Mouse (Mus musculus) liver, postnatal 0 days (tissue): Measurements from ENCODE around the gene Gm10153. TPM values are rescaled to one million over a fixed set of nuclear protein-coding genes. Genes with fewer than 3 reads are reported as not detected.
"Not testable (repeated sequence)": the region's sequence is repeated elsewhere in the genome, so short reads cannot be mapped to it uniquely, and the experiment has no call there.

ENCODE experiments used
- ATAC-seq: fragments of 200-750 bp; cut with Nextera tagmentation; 2 replicates; pipeline ENCODE4 v1.8.0; 2017; ENCODE audit warnings: mild to moderate bottlenecking, moderate library complexity
- DNase-seq: peaks from one replicate; pipeline ENCODE4 v3.0.0-alpha.2; 2016
- H3K27ac ChIP-seq: fragments of 300-500 bp; sonication (generic); 2 replicates; pipeline ENCODE4 v1.5.1; 2014; ENCODE audit warnings: antibody characterized with exemption, moderate library complexity, mild to moderate bottlenecking, low read depth
- H3K27me3 ChIP-seq: fragments of 300-500 bp; sonication (generic); 2 replicates; pipeline ENCODE4 v1.6.1; 2014; ENCODE audit warnings: low read length, control low read depth, mixed read lengths; ENCODE audit not compliant: insufficient read depth
- H3K36me3 ChIP-seq: fragments of 300-500 bp; sonication (generic); replicated peaks from 2 replicates; pipeline ENCODE4 v1.6.1; 2014; ENCODE audit warnings: mild to moderate bottlenecking, control low read depth, low read length, moderate library complexity, mixed read lengths; ENCODE audit not compliant: insufficient read depth
- H3K4me1 ChIP-seq: fragments of 300-500 bp; sonication (generic); 2 replicates; pipeline ENCODE4 v1.6.1; 2014; ENCODE audit warnings: antibody characterized with exemption, mild to moderate bottlenecking, control low read depth; ENCODE audit not compliant: insufficient read depth
- H3K4me2 ChIP-seq: fragments of 300-500 bp; sonication (generic); 2 replicates; pipeline ENCODE4 v1.6.1; 2014; ENCODE audit warnings: low read depth, mild to moderate bottlenecking, low read length, moderate library complexity, mixed read lengths
- H3K4me3 ChIP-seq: fragments of 300-500 bp; sonication (generic); 2 replicates; pipeline ENCODE4 v1.5.1; 2014; ENCODE audit warnings: low read depth, low read length
- H3K9ac ChIP-seq: fragments of 300-500 bp; sonication (generic); replicated peaks from 2 replicates; pipeline ENCODE4 v1.6.1; 2014; ENCODE audit warnings: mild to moderate bottlenecking, moderate library complexity
- H3K9me3 ChIP-seq: fragments of 300-500 bp; sonication (generic); 2 replicates; pipeline ENCODE4 v1.6.1; 2016; ENCODE audit warnings: mild to moderate bottlenecking, control low read depth, low read length, mixed read lengths
- CTCF ChIP-seq: sonication (generic); IDR thresholded peaks from 2 replicates; pipeline ENCODE4 v1.5.1; 2016; ENCODE audit warnings: antibody characterized with exemption, low read depth
- EP300 ChIP-seq: IDR thresholded peaks from 2 replicates; pipeline ENCODE4 v1.6.1; 2016; ENCODE audit warnings: antibody characterized with exemption, low read depth, mild to moderate bottlenecking
- WGBS: fragments of 180-500 bp; shearing (Covaris S2); extraction: QIAGEN DNeasy Blood & Tissue Kit; methylation state at CpG from one replicate; pipeline ENCODE4 v1.1.7; 2014; ENCODE audit not compliant: insufficient replicate concordance; 5-methylcytosine and 5-hydroxymethylcytosine counted together
- polyA plus RNA-seq: library from polyadenylated mRNA; unstranded; fragments of >200 nt; fragmentation: Nextera tagmentation; extraction: Ambion mirVana; gene quantifications from 2 replicates; pipeline ENCODE4 v1.2.1, GENCODE M21; 2015

The Gm10153 gene
- polyA plus RNA-seq, result not detected in 2 replicates

- Histone ChIP-seq H3K4me2 (no peak within 1 kb of the TSS), H3K4me3 (no peak within 1 kb of the TSS), H3K9ac (no peak within 1 kb of the TSS), H3K36me3 (no peaks in the 10 kb centered on the region), H3K27ac (no peak within 1 kb of the TSS), H3K4me1 (no peaks in the 10 kb centered on the region), H3K9me3 (no peaks in the 10 kb centered on the region), H3K27me3 (no peaks in the 10 kb centered on the region)
- no peak for TF ChIP-seq EP300
- TF ChIP-seq CTCF, result no peak
- 38% methylated on average over 2 of the region's 2 CpGs for WGBS
- ATAC-seq (no peak), DNase-seq (no peak)
Observed at GRCm38 (mm10) chr7:142190289-142190688, at the start of gene Gm10153. Gene Gm10153 (minus strand): TSS chr7:142190389.

- H3K27me3 ChIP-seq, result no peaks in the 10 kb centered on the region
- no peak overlapping the region for H3K4me2 ChIP-seq
- no peak overlapping the region for H3K27ac ChIP-seq
- no peak for DNase-seq
- H3K4me1 ChIP-seq, result no peaks in the 10 kb centered on the region
- ATAC-seq, result no peak
- WGBS, result 25% methylated on average over 1 of the region's 1 CpGs
- TF ChIP-seq EP300 (no peak), CTCF (no peak)
- H3K9me3 ChIP-seq, result peaks cover 8% of the 10 kb centered on the region; the same call in 1 of the 2 replicates
- H3K4me3 ChIP-seq, result no peak overlapping the region
- H3K9ac ChIP-seq, result no peak overlapping the region
- no peaks in the 10 kb centered on the region for H3K36me3 ChIP-seq
Observed at GRCm38 (mm10) chr7:142231540-142231939, 41.4 kb upstream of the Gm10153 start.

DNA sequence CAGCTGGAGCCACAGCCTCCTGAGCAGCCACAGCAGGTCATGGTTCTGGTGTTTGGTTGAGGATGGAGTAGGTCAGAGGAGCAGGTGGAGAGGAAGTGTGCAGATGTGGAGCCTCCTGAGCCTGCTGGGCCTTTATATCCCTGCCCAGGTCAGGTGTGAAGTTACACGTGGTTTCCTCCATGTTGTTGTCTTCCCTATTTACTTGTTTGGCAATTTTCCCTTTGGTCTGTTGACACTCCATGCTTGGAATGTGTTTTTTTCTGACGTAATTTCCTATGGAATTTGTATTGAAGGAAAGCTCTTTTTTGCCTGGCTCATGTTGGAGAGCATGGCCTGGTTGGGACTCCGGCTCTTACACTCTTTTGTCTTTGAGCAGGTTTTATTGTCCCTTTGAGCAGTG is 39.7 kb upstream of the Gm10153 start, which contains the start of gene Krtap5-5:
Krtap5-5 (minus strand) TSS at position 101 of the 400 bp plus-strand sequence.
- not testable (repeated sequence) for H3K27me3 ChIP-seq, H3K9ac ChIP-seq, H3K4me3 ChIP-seq, H3K4me2 ChIP-seq, H3K36me3 ChIP-seq, H3K4me1 ChIP-seq, DNase-seq, H3K27ac ChIP-seq, ATAC-seq, H3K9me3 ChIP-seq
- WGBS, result 39% methylated on average over 3 of the region's 3 CpGs

DNA sequence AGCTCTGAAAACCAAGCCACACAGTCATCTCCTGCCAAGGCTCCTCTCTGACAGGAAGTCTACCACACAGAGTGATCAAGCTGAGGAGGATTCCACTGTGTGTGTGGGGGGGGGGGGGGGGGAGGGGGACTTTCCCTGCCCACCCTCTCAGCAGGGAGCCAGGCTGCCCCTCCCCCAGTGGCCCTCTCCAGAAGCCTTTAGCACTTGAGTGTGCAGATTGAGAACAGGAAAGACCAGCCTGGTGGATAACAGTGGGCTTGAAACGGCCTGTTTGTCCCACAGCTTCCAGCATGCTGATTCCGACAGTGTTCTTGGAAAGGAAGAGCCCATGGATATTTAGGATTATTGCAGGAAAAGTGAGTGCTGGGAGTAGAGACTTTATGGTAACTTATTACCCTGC is 34.3 kb upstream of the Gm10153 start:
- H3K4me3 ChIP-seq, result no peak overlapping the region
- H3K4me1 ChIP-seq, result no peaks in the 10 kb centered on the region
- H3K4me2 ChIP-seq, result no peak overlapping the region
- ATAC-seq, result no peak
- H3K36me3 ChIP-seq, result no peaks in the 10 kb centered on the region
- WGBS, result 42% methylated on average over 2 of the region's 2 CpGs
- DNase-seq, result no peak
- no peak overlapping the region for H3K9ac ChIP-seq
- H3K27ac ChIP-seq, result no peak overlapping the region
- TF ChIP-seq CTCF (no peak), EP300 (no peak)
- H3K9me3 ChIP-seq, result no peaks in the 10 kb centered on the region
- H3K27me3 ChIP-seq, result no peaks in the 10 kb centered on the region

DNA sequence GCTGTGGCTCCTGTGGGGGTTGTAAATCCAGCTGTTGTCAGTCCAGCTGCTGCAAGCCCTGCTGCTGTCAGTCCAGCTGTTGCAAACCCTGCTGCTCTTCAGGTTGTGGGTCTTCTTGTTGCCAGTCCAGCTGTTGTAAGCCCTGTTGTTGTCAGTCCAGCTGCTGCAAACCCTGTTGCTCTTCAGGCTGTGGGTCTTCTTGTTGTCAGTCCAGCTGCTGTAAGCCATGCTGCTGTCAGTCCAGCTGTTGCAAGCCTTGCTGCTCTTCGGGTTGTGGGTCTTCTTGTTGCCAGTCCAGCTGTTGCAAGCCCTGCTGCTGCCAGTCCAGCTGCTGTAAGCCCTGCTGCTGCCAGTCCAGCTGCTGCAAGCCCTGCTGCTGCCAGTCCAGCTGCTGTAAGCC is 21.9 kb upstream of the Gm10153 start:
- not testable (repeated sequence) for H3K4me1 ChIP-seq, H3K36me3 ChIP-seq, H3K4me3 ChIP-seq, H3K27ac ChIP-seq, H3K9ac ChIP-seq, ATAC-seq, H3K27me3 ChIP-seq, H3K9me3 ChIP-seq, DNase-seq, H3K4me2 ChIP-seq
- WGBS, result 57% methylated on average over 1 of the region's 1 CpGs

DNA sequence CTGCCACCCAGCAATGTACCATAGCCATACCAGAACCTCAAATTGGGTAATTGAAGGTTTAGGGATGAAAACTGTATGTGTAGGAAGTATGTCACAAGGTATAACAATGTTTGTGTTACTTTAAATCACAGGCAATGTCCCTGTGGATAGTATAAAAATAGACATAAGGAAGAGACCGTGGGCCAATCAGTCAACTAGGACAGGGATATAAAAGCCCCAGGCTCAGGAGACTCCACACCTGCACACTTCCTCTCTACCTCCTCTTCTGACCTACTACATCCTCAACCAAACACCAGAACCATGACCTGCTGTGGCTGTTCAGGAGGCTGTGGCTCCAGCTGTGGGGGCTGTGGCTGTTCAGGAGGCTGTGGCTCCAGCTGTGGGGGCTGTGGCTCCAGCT is 21.4 kb upstream of the Gm10153 start, which contains the start of gene Gm7579:
Gm7579 (plus strand) TSS at position 301 of the 400 bp plus-strand sequence.
- H3K4me1 ChIP-seq, result no peaks in the 10 kb centered on the region
- TF ChIP-seq EP300, result no peak
- TF ChIP-seq CTCF, result no peak
- H3K27ac ChIP-seq, result no peak within 1 kb of the TSS
- no peaks in the 10 kb centered on the region for H3K36me3 ChIP-seq
- H3K4me2 ChIP-seq, result no peak within 1 kb of the TSS
- H3K9me3 ChIP-seq, result no peaks in the 10 kb centered on the region
- no peak within 1 kb of the TSS for H3K4me3 ChIP-seq
- 56% methylated on average over 1 of the region's 1 CpGs for WGBS
- ATAC-seq (no peak), DNase-seq (no peak)
- H3K27me3 ChIP-seq, result no peaks in the 10 kb centered on the region
- H3K9ac ChIP-seq, result no peak within 1 kb of the TSS

DNA sequence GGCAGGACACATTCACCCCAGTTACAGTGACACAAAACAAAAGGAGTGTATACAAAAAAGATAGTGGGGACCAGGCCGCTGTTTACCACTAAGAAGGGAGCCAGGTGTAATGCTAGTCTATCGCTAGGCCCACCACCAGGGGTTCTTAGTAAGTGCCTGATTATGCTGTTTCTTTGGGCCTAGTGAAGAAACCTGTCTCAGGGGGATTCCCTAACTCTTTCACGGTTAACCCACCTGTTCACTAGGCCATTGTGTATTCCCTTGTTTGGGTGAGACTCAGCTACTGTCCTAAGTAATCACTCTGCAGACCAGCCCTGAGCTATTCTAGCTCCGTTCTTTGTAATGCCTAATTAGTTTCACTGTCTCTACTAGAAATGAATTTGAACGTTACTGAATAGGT is 16.7 kb upstream of the Gm10153 start:
- not testable (repeated sequence) for H3K4me3 ChIP-seq, ATAC-seq, H3K9ac ChIP-seq, H3K4me1 ChIP-seq, H3K27me3 ChIP-seq, H3K27ac ChIP-seq, H3K9me3 ChIP-seq, DNase-seq, H3K36me3 ChIP-seq, H3K4me2 ChIP-seq
- 79% methylated on average over 5 of the region's 5 CpGs for WGBS
